15 mouse cellular contexts compared by ENCODE assay signal in genomic region chr11:44103188-44103840, GRCm38 (mm10).
"Had no signal": no experiment of that assay in that cellular context is flagged by ENCODE, and none has a peak within 500 bp of the region (broad histone marks: within the 10 kb centered on the region; RNA-seq: fewer than 3 reads in every experiment).

No protein-coding gene starts in this region.

- H3K4me2 ChIP-seq: kidney, embryonic 15.5 days; limb, embryonic 12.5 days; liver, embryonic 13.5 days; lung, embryonic 15.5 days; midbrain, embryonic 12.5 days; stomach, embryonic 15.5 days had no signal

- H3K4me1 ChIP-seq: kidney, embryonic 15.5 days; liver, embryonic 13.5 days; lung, embryonic 15.5 days; megakaryocyte, embryonic 14.5 days; midbrain, embryonic 12.5 days; stomach, embryonic 15.5 days had no signal

- H3K4me3 ChIP-seq: kidney, embryonic 15.5 days; limb, embryonic 12.5 days; liver, embryonic 13.5 days; lung, embryonic 15.5 days; megakaryocyte, embryonic 14.5 days; midbrain, embryonic 12.5 days; stomach, embryonic 15.5 days had no signal

- H3K9me3 ChIP-seq: kidney, embryonic 15.5 days; limb, embryonic 12.5 days; liver, embryonic 13.5 days; lung, embryonic 15.5 days; megakaryocyte, embryonic 14.5 days; midbrain, embryonic 12.5 days; stomach, embryonic 15.5 days had no signal

- H3K9ac ChIP-seq: kidney, embryonic 15.5 days; limb, embryonic 12.5 days; liver, embryonic 13.5 days; liver, postnatal 0 days; lung, embryonic 15.5 days; midbrain, embryonic 12.5 days; stomach, embryonic 15.5 days had no signal

- ATAC-seq: liver, postnatal 0 days had no signal

- H3K27ac ChIP-seq: kidney, embryonic 15.5 days; limb, embryonic 12.5 days; liver, embryonic 13.5 days; lung, embryonic 15.5 days; macrophage; midbrain, embryonic 12.5 days; stomach, embryonic 15.5 days had no signal

- H3K27me3 ChIP-seq: kidney, embryonic 15.5 days; limb, embryonic 12.5 days; liver, embryonic 13.5 days; lung, embryonic 15.5 days; megakaryocyte, embryonic 14.5 days; midbrain, embryonic 12.5 days; stomach, embryonic 15.5 days had no signal

- DNase-seq: kidney, adult 18-20 months; kidney, postnatal 25 days; liver; liver, embryonic 13.5 days; liver, postnatal 0 days; lung, postnatal 14 days; thymus, adult 2 months; thymus, postnatal 36 days had no signal

- H3K36me3 ChIP-seq: kidney, embryonic 15.5 days; limb, embryonic 12.5 days; liver, embryonic 13.5 days; lung, embryonic 15.5 days; midbrain, embryonic 12.5 days; stomach, embryonic 15.5 days had no signal
